Mouse (Mus musculus) kidney, adult 2 months (tissue): ENCODE measurements around the gene Nedd4.

Experiments used
- CTCF ChIP-seq: fragments of 200-500 bp; conservative IDR thresholded peaks from 2 replicates; pipeline ENCODE4 v1.5.1; 2011; ENCODE audit warnings: low read depth, mild to moderate bottlenecking, control low read depth, low read length, moderate library complexity, mixed read lengths; ENCODE audit not compliant: insufficient read depth, insufficient read length
- POLR2A ChIP-seq: fragments of 200-500 bp; IDR thresholded peaks from one replicate; pipeline ENCODE4 v1.6.1; 2011; ENCODE audit warnings: low read depth, low read length, control low read depth

- no peak for TF ChIP-seq CTCF
- no peak for TF ChIP-seq POLR2A
These were observed 91.6 kb downstream of the Nedd4 start for GRCm38 (mm10) chr9:72753741-72754140.
